Mouse (Mus musculus) heart, embryonic 15.5 days (tissue): Measurements from ENCODE around the gene Ttc9b. TPM values are rescaled to one million over a fixed set of nuclear protein-coding genes. Genes with fewer than 3 reads are reported as not detected.
"Not testable (repeated sequence)": the region's sequence is repeated elsewhere in the genome, so short reads cannot be mapped to it uniquely, and the experiment has no call there.

Experiments
- ATAC-seq: fragments of 200-750 bp; cut with Nextera tagmentation; replicated peaks from 2 replicates; pipeline ENCODE4 v1.8.0; 2017; ENCODE audit warnings: low read depth, moderate TSS enrichment; ENCODE audit not compliant: insufficient number of reproducible peaks, insufficient read depth, low FRiP score
- H3K27ac ChIP-seq: fragments of 300-500 bp; sonication (generic); 2 replicates; pipeline ENCODE4 v1.5.1; 2015; ENCODE audit warnings: mild to moderate bottlenecking, inconsistent platforms
- H3K27me3 ChIP-seq: fragments of 300-500 bp; sonication (generic); 2 replicates; pipeline ENCODE4 v1.6.1; 2015; ENCODE audit warnings: inconsistent platforms
- H3K36me3 ChIP-seq: fragments of 300-500 bp; sonication (generic); 2 replicates; pipeline ENCODE4 v1.6.1; 2015; ENCODE audit warnings: mild to moderate bottlenecking, inconsistent platforms
- H3K4me1 ChIP-seq: fragments of 300-500 bp; sonication (generic); replicated peaks from 2 replicates; pipeline ENCODE4 v1.6.1; 2015; ENCODE audit warnings: inconsistent platforms
- H3K4me2 ChIP-seq: fragments of 300-500 bp; sonication (generic); 2 replicates; pipeline ENCODE4 v1.6.1; 2015; ENCODE audit warnings: inconsistent platforms, mild to moderate bottlenecking, moderate library complexity
- H3K4me3 ChIP-seq: fragments of 300-500 bp; sonication (generic); 2 replicates; pipeline ENCODE4 v1.5.1; 2015; ENCODE audit warnings: mild to moderate bottlenecking, inconsistent platforms
- H3K9ac ChIP-seq: fragments of 300-500 bp; sonication (generic); 2 replicates; pipeline ENCODE4 v1.6.1; 2015; ENCODE audit warnings: mild to moderate bottlenecking, inconsistent platforms
- H3K9me3 ChIP-seq: fragments of 300-500 bp; sonication (generic); replicated peaks from 2 replicates; pipeline ENCODE4 v1.6.1; 2016; ENCODE audit warnings: inconsistent platforms
- WGBS: fragments of 180-500 bp; shearing (Covaris S2); methylation state at CpG from one replicate; pipeline ENCODE4 v1.1.7; 2015; ENCODE audit warnings: mixed read lengths; 5-methylcytosine and 5-hydroxymethylcytosine counted together
- polyA plus RNA-seq: library from polyadenylated mRNA; unstranded; fragments of >200 nt; fragmentation: Nextera tagmentation; extraction: Ambion mirVana; gene quantifications from 2 replicates; pipeline ENCODE4 v1.2.1, GENCODE M21; 2015

The Ttc9b gene
- polyA plus RNA-seq, 1 experiment from 2014 or later: not detected

DNA sequence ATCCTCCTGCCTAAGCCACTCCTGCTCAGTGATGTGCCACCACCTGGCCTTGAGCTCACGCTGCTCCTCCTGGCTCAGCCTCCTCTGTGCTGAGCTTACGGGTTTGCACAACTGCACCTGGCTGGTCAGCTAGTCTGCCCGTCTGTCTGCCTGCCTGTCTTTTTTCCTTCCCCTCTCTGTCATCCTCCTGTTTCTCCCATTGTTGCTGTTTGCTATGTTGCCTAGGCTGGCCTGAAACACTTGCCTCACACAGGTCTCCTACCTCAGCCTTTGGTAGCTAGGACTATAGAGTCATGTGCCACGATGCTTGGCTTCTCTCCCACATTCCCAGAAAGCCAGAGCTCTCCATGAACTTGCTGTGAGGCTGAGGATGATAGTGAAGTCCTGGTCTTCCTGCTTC, 40.8 kb upstream of the Ttc9b start:
- Histone ChIP-seq H3K9me3 (no peaks in the 10 kb centered on the region), H3K27me3 (no peaks in the 10 kb centered on the region), H3K36me3 (peaks cover 22% of the 10 kb centered on the region; the same call in 1 of the 2 replicates), H3K4me1 (peaks cover 34% of the 10 kb centered on the region), H3K9ac (no peak overlapping the region), H3K27ac (0 out of 2 replicates have a peak overlapping the region, but pooled peaks have one; percentile 16), H3K4me3 (no peak overlapping the region), H3K4me2 (no peak overlapping the region)
- WGBS: 64% methylated on average over 4 of the region's 4 CpGs
- ATAC-seq: no peak

DNA sequence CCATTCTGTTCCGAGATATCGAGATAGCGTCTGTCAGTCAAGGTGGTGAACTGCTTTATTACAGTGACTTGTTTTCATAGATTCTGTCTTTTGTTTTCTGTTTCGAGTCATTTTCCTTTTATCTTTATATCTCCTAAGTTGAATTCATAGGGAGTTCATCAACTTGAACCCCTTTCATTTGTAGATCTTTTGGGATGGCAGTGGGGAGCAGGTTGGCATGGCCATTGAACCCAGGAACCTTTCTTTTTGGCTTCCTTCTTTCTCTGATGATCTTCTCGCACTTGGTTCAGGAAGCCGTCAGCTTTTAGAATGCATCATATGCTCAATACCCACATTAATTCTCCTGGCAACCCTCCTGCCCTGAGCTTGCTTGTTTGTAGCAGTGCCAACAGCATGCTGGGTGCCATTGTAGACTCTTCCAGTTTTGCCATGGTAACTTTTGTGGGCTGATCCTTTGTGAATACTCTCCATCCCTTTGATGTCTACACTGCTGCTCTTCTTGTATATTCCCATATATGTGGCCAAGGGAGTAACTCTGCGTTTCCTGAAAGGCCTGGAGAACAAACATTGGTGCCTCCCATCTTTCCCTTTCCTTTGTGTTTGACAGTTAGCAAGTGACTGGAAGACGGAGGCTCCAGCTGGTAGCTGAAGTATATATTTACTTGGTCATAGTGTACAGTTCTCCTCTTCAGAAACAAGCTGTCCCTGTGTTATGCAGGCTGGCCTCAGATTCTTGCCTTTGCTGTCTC, 39.8 kb upstream of the Ttc9b start:
- WGBS: 81% methylated on average over 8 of the region's 8 CpGs
- peaks cover 28% of the 10 kb centered on the region; the same call in 1 of the 2 replicates for H3K36me3 ChIP-seq
- H3K4me1 ChIP-seq: peaks cover 24% of the 10 kb centered on the region
- H3K9ac ChIP-seq: no peak overlapping the region
- no peak for ATAC-seq
- H3K4me2 ChIP-seq: no peak overlapping the region
- H3K27me3 ChIP-seq: no peaks in the 10 kb centered on the region
- no peaks in the 10 kb centered on the region for H3K9me3 ChIP-seq
- no peak overlapping the region for H3K4me3 ChIP-seq
- H3K27ac ChIP-seq: no peak overlapping the region

DNA sequence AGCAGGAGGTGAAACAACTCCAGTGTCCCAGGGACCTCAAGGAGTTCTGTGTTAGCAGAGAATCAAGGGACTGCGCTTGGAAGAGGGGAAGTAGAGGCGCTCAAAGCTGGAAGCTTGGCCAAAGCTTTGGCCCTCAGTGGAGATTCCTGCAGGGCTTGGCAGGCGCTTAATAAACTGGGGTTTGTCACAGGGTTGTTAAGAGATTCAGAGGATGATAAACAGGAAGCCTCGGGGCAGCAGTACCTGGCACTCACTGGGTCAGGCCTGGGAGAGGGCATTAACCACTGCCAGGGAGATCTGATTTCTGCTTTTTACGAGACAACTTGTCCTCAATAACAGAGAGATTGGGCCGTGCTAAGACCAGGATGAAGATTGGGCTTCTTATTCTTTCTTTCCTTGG, 32.7 kb upstream of the Ttc9b start:
- Histone ChIP-seq H3K36me3 (peaks cover 73% of the 10 kb centered on the region), H3K4me3 (no peak overlapping the region), H3K4me1 (no peaks in the 10 kb centered on the region), H3K27ac (no peak overlapping the region), H3K4me2 (no peak overlapping the region), H3K27me3 (no peaks in the 10 kb centered on the region), H3K9me3 (no peaks in the 10 kb centered on the region), H3K9ac (no peak overlapping the region)
- WGBS: 75% methylated on average over 6 of the region's 6 CpGs
- ATAC-seq: no peak

DNA sequence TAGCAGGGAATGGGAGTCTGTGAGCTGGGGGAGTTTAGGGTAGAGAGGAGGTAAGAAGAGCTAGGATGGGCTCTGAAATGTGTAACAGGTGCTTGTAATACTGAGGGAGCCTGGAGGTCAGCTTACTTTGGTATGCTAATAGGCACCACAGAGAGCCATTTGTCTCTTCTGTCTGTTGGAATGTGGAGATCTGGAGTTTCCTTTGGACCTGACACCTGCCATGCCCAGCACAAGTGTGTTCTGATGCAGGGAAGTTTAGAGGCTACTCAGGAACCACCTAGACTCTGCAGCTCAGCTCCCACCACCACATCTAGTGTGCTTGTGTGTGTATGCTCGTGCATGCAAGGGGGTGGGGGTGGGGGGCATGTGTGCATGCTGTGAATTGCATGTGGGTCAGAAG, 31.5 kb upstream of the Ttc9b start:
- Histone ChIP-seq H3K4me1 (no peaks in the 10 kb centered on the region), H3K4me3 (no peak overlapping the region), H3K36me3 (peaks cover 70% of the 10 kb centered on the region), H3K27ac (no peak overlapping the region), H3K9ac (no peak overlapping the region), H3K4me2 (no peak overlapping the region), H3K9me3 (no peaks in the 10 kb centered on the region), H3K27me3 (no peaks in the 10 kb centered on the region)
- WGBS: 83% methylated on average over 1 of the region's 1 CpGs
- no peak for ATAC-seq

DNA sequence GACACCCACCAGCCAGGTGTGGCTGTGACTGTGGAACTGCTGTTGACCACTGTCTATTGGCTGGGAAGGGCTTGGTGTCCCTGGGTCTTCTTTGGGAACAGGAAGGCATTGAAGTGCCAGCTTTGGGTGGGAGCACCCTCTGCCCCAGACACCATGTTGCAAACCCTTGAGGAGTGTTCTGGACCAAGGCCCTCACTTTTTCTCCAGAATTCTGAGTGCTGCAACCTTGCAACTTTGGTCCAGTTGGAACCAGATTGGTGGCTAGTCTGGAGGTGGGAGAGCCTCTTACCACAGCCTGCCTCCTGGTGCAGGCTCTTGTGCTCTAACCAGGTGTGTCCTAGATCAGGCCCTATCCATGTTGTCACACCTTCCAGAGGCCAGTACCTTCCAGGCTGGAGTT, 28.7 kb upstream of the Ttc9b start:
- ATAC-seq: no peak
- Histone ChIP-seq H3K36me3 (peaks cover 69% of the 10 kb centered on the region), H3K27ac (no peak overlapping the region), H3K27me3 (no peaks in the 10 kb centered on the region), H3K4me2 (no peak overlapping the region), H3K9ac (no peak overlapping the region), H3K9me3 (no peaks in the 10 kb centered on the region), H3K4me1 (no peaks in the 10 kb centered on the region), H3K4me3 (no peak overlapping the region)

DNA sequence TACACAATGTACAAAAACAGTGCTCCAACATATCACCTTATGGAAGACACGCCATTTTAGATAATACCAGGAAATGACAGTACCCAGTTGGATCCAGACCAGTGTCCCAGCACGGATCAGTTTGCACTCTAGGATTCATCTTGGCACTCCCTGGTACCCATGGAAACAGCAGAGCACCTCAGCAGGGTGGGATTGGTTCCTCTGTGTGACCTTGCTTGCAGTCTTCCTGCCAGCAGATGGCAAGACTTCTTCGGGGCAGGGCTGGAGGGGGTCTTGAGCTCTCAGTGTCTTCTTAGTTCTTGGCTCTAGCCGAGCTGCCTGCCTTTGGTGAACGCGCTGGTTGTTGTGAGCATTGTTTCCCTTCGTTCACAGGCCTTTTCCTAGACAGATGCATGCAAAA, 26.0 kb upstream of the Ttc9b start:
- Histone ChIP-seq H3K9ac (no peak overlapping the region), H3K9me3 (no peaks in the 10 kb centered on the region), H3K4me1 (no peaks in the 10 kb centered on the region), H3K27ac (no peak overlapping the region), H3K36me3 (peaks cover 74% of the 10 kb centered on the region), H3K4me3 (no peak overlapping the region), H3K4me2 (no peak overlapping the region), H3K27me3 (no peaks in the 10 kb centered on the region)
- no peak for ATAC-seq
- 89% methylated on average over 7 of the region's 7 CpGs for WGBS

DNA sequence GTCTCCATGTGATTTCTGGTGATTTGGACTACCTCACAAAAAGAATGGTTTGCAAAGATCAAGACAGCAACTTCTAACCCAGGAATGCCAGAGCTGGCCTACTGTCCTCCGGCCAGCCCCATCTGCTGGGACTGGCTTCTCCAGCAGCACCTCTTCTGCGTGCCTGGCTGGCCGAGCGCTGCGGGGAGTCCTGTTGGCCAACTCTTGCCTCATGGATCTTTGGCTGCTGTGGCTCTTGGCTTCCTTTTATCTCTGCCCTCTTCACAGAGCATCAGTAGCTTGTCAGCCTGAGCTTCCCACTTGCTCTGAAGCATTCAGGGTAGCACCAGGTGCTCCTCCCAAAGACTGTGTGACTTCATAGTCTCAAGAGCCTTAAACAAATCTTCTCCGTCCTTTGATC, 25.5 kb upstream of the Ttc9b start:
- ATAC-seq: no peak
- Histone ChIP-seq H3K9me3 (no peaks in the 10 kb centered on the region), H3K36me3 (peaks cover 76% of the 10 kb centered on the region), H3K27ac (no peak overlapping the region), H3K4me3 (no peak overlapping the region), H3K9ac (no peak overlapping the region), H3K4me2 (no peak overlapping the region), H3K27me3 (no peaks in the 10 kb centered on the region), H3K4me1 (no peaks in the 10 kb centered on the region)
- WGBS: 89% methylated on average over 6 of the region's 6 CpGs

DNA sequence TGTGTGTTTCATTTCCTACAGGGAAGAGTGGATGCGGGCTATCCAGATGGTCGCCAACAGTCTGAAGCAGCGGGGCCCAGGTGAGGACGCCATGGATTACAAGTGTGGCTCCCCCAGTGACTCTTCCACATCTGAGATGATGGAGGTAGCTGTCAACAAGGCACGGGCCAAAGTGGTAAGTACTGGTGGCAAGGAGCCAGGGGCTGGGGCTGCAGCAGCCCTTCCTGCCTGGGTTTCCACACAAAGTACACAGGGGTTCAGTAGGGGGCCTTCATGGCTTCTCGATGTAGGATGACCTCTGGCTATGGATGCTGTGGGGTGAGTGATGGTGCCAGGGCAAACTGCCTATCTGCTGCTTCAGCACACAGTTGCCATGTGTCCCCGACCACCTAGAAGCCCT, 24.9 kb upstream of the Ttc9b start:
- H3K36me3 ChIP-seq: peaks cover 74% of the 10 kb centered on the region
- not testable (repeated sequence) for H3K9ac ChIP-seq, H3K9me3 ChIP-seq, H3K27me3 ChIP-seq, H3K27ac ChIP-seq, ATAC-seq, H3K4me1 ChIP-seq, H3K4me3 ChIP-seq, H3K4me2 ChIP-seq
- 78% methylated on average over 7 of the region's 7 CpGs for WGBS

DNA sequence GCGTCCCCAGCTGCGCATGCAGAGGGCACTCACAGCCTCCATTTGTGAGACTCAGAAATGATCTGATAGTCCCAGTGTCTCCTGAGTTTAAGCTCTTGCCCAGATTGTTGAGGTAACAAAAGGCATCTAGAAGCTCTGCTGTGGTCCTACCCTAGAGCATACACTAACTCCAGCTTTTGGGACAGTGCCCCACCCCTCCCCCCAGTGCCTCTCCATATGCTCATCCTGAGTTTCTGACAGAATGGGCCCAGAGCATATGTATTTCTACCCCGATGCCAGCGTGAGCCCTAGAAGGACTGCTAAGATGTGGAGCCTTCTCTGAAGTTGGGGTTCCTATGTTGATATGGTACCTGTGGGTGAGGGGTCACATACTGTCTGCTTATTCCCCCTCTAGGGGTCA, 22.3 kb upstream of the Ttc9b start:
- Histone ChIP-seq H3K4me1 (no peaks in the 10 kb centered on the region), H3K4me2 (no peak overlapping the region), H3K27me3 (no peaks in the 10 kb centered on the region), H3K9ac (no peak overlapping the region), H3K9me3 (no peaks in the 10 kb centered on the region), H3K27ac (no peak overlapping the region), H3K36me3 (peaks cover 81% of the 10 kb centered on the region), H3K4me3 (no peak overlapping the region)
- no peak for ATAC-seq
- WGBS: 97% methylated on average over 4 of the region's 4 CpGs

DNA sequence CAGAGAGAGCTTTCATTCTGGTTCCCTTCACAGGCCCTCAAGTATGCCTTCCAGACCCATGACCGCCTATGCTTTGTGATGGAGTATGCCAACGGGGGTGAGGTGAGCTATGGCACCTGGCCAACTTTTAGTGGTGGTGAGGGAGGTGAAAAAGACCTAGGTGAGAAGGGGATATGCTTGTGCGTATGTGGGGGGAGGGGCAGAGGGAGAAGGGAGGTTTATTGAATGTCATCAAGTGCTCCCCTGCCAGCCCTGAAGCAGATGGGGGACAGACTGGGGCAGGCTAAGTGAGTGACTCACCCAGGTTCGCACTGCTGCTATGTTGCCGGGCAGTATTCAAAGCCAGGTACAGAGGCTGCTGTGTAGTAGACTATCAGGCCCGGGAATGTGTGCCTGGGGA, 20.5 kb upstream of the Ttc9b start:
- Histone ChIP-seq H3K4me2 (no peak overlapping the region), H3K4me1 (no peaks in the 10 kb centered on the region), H3K9me3 (no peaks in the 10 kb centered on the region), H3K9ac (no peak overlapping the region), H3K27me3 (no peaks in the 10 kb centered on the region), H3K27ac (no peak overlapping the region), H3K4me3 (no peak overlapping the region), H3K36me3 (peaks cover 79% of the 10 kb centered on the region)
- no peak for ATAC-seq
- WGBS: 87% methylated on average over 6 of the region's 6 CpGs

DNA sequence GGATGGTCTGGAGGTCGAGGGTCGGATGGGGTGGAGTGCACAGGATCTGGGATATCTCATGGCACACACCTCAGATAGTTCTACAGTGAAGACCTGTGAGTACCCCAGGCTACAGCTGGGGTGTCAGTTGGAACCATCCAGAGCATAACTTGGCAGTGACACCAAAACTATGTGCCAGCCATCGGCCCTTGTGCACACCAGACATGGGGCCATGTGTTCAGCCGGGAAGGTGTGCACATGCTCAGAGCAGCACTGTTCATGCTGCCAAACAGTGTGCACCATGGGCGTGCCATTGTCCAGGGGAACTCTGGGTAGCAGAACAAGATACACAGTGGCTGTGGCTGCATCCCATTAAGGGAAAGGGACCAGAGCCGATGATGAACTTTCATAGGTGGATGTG, 19.0 kb upstream of the Ttc9b start:
- no peak overlapping the region for H3K4me2 ChIP-seq
- 91% methylated on average over 6 of the region's 6 CpGs for WGBS
- H3K27ac ChIP-seq: no peak overlapping the region
- ATAC-seq: no peak
- H3K36me3 ChIP-seq: peaks cover 69% of the 10 kb centered on the region
- H3K4me3 ChIP-seq: no peak overlapping the region
- no peaks in the 10 kb centered on the region for H3K4me1 ChIP-seq
- H3K27me3 ChIP-seq: no peaks in the 10 kb centered on the region
- H3K9ac ChIP-seq: no peak overlapping the region
- no peaks in the 10 kb centered on the region for H3K9me3 ChIP-seq

DNA sequence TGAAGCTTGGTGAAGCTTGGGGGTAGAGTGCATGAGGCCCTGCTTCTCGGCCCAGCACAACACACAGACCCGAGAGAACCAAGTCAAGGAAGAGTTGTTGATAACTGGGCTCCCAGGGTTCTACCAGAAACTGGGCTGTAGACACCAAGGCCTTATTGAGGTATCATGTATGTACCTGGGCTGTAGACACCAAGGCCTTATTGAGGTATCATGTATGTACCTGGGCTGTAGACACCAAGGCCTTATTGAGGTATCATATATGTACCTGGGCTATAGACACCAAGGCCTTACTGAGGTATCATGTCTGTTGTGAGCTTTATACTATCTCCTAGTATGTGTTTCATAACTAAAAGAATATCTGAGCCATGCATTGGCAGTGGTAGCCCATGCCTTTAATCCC, 18.6 kb upstream of the Ttc9b start:
- not testable (repeated sequence) for ATAC-seq

More for the DNA sequence above, 18.6 kb upstream of the Ttc9b start:
- WGBS: 89% methylated on average over 2 of the region's 2 CpGs
- H3K9ac ChIP-seq, H3K4me3 ChIP-seq, H3K4me1 ChIP-seq, H3K27me3 ChIP-seq, H3K4me2 ChIP-seq, H3K9me3 ChIP-seq, H3K27ac ChIP-seq: not testable (repeated sequence)
- H3K36me3 ChIP-seq: peaks cover 70% of the 10 kb centered on the region
